Comparison of ENCODE assay signal across 26 mouse cellular contexts in the genomic region with DNA sequence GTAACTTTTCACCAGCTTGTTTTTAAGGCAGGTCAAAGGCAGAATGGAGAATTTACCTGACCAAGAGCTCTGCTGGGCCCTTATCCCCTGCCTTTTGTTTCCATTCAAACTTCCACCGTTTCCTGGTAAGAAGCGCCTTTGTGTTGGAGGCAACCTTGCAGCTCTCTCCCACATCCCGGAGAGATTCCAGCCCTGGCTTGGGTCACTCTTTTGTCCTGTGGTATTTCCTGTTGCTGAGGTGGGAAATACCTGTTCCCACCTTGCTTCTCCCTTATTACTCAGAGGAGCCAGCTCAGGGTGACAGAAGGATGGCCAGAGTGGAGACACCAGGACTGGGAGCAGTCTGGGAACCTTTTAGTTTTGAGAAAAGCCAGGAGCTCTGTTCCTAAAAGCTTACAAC. TPM values are rescaled to one million over a fixed set of nuclear protein-coding genes. Genes with fewer than 3 reads are reported as not detected.
A peak's percentile ranks its signal among the peaks of the same experiment; 100 is the strongest.
DNase-seq lines count a peak whose midpoint lies in the region; ATAC-seq and TF ChIP-seq lines count a peak whose summit lies in the region.
"Had no signal": no experiment of that assay in that cellular context is flagged by ENCODE, and none has a peak within 500 bp of the region (broad histone marks: within the 10 kb centered on the region; RNA-seq: fewer than 3 reads in every experiment).

No protein-coding gene starts in this region.

- H3K9ac ChIP-seq in heart, embryonic 13.5 days = no peak overlapping the region
- H3K9ac ChIP-seq in heart, adult 2 months (ENCODE audit: low read depth, low read length) = no peak overlapping the region
- no peak overlapping the region for H3K9ac ChIP-seq in ES-Bruce4 (ENCODE audit: low read depth, poor library complexity, severe bottlenecking)
- H3K9ac ChIP-seq: forebrain, embryonic 12.5 days; hindbrain, embryonic 13.5 days; limb, embryonic 15.5 days; liver, embryonic 14.5 days; midbrain, embryonic 13.5 days; neural tube, embryonic 13.5 days had no signal

- peak overlapping the region; percentile 32; the same call in 1 of the 2 replicates for H3K27ac ChIP-seq in heart, embryonic 13.5 days (replicated peaks)
- H3K27ac ChIP-seq in heart, adult 2 months = no peak overlapping the region
- H3K27ac ChIP-seq in ES-Bruce4 (ENCODE audit: insufficient read depth, low read length) = peak overlapping the region; percentile 98
- peak overlapping the region; percentile 93 for H3K27ac ChIP-seq in brown adipose tissue, adult 24 weeks (replicated peaks; ENCODE audit: low read depth, low read length)
- H3K27ac ChIP-seq: forebrain, embryonic 12.5 days; hindbrain, embryonic 13.5 days; left cerebral cortex, adult 2 months; limb, embryonic 15.5 days; liver, embryonic 14.5 days; macrophage; midbrain, embryonic 13.5 days; neural tube, embryonic 13.5 days had no signal

- peaks cover 16% of the 10 kb centered on the region for H3K4me1 ChIP-seq in heart, embryonic 13.5 days
- H3K4me1 ChIP-seq in heart, adult 2 months (ENCODE audit: control insufficient read depth, insufficient read depth, low read length) = no peaks in the 10 kb centered on the region; the same call in 1 of the 2 replicates
- H3K4me1 ChIP-seq in ES-Bruce4 (ENCODE audit: control insufficient read depth, insufficient read depth, low read length) = peaks cover 2% of the 10 kb centered on the region
- H3K4me1 ChIP-seq in brown adipose tissue, adult 24 weeks (ENCODE audit: control insufficient read depth, insufficient read depth, insufficient read length, low read length) = no peaks in the 10 kb centered on the region; the same call in 1 of the 2 replicates
- H3K4me1 ChIP-seq: forebrain, embryonic 12.5 days; hindbrain, embryonic 13.5 days; limb, embryonic 15.5 days; midbrain, embryonic 13.5 days; neural tube, embryonic 13.5 days had no signal

- no peak overlapping the region for H3K4me2 ChIP-seq in heart, embryonic 13.5 days
- H3K4me2 ChIP-seq: forebrain, embryonic 12.5 days; hindbrain, embryonic 13.5 days; limb, embryonic 15.5 days; midbrain, embryonic 13.5 days; neural tube, embryonic 13.5 days had no signal

- peaks cover 3% of the 10 kb centered on the region; the same call in 1 of the 2 replicates for H3K36me3 ChIP-seq in heart, embryonic 13.5 days
- no peaks in the 10 kb centered on the region for H3K36me3 ChIP-seq in heart, adult 2 months (ENCODE audit: control insufficient read depth, insufficient read depth, low read length)
- H3K36me3 ChIP-seq in ES-Bruce4 (ENCODE audit: control insufficient read depth, insufficient read depth, low read length, poor library complexity, severe bottlenecking) = peaks cover 4% of the 10 kb centered on the region; the same call in 1 of the 2 replicates
- H3K36me3 ChIP-seq: forebrain, embryonic 12.5 days; G1E; midbrain, embryonic 13.5 days; neural tube, embryonic 13.5 days had no signal

- no peaks in the 10 kb centered on the region for H3K79me2 ChIP-seq in heart, adult 2 months (replicated peaks; ENCODE audit: control insufficient read depth, insufficient read depth, low read length)

- WGBS in heart, embryonic 13.5 days = 47% methylated on average over 3 of the region's 3 CpGs
- WGBS in heart, adult 2 months = 47% methylated on average over 3 of the region's 3 CpGs

- no peaks in the 10 kb centered on the region for H3K9me3 ChIP-seq in heart, embryonic 13.5 days
- peaks cover 20% of the 10 kb centered on the region for H3K9me3 ChIP-seq in ES-Bruce4 (replicated peaks; ENCODE audit: control insufficient read depth, insufficient read depth, low read length, poor library complexity, severe bottlenecking)
- H3K9me3 ChIP-seq: forebrain, embryonic 12.5 days; G1E; hindbrain, embryonic 13.5 days; limb, embryonic 15.5 days; midbrain, embryonic 13.5 days; neural tube, embryonic 13.5 days had no signal

- no peak for DNase-seq in frontal cortex, postnatal 36 days (ENCODE audit: low spot score in 2 of 2)
- no peak for DNase-seq in heart, adult 2 months
- DNase-seq: adrenal gland, postnatal 25 days; cerebellum, adult 18-20 months; cerebellum, postnatal 10 days; gastrocnemius, postnatal 36 days; kidney, postnatal 14 days; lung, adult 2 months; lung, postnatal 10 days; thymus, postnatal 4 days had no signal

- intact Hi-C loops in heart, adult 2 months (cut with DNase I) = no loop called here

- ATAC-seq in frontal cortex, adult (ENCODE audit: low TSS enrichment) = peak; percentile 10; the same call in 1 of the 2 replicates
- ATAC-seq in heart, embryonic 13.5 days (ENCODE audit: extremely low read depth, insufficient number of reproducible peaks, low FRiP score, low TSS enrichment) = no peak
- ATAC-seq in CD4-positive, CD25-positive, alpha-beta regulatory T cell, adult 4 months = no peak
- ATAC-seq: intestine, postnatal 0 days; midbrain, embryonic 13.5 days had no signal

- TF ChIP-seq EP300 in heart, adult 2 months (IDR thresholded peaks at IDR 0.05; ENCODE audit: insufficient read depth, low read depth, low read length) = no peak
- TF ChIP-seq EP300 in ES-Bruce4 (IDR thresholded peaks at IDR 0.05; ENCODE audit: insufficient read depth, low read depth, low read length) = peak; percentile 97

- H3K27me3 ChIP-seq in heart, embryonic 13.5 days (replicated peaks) = no peaks in the 10 kb centered on the region
- H3K27me3 ChIP-seq in heart, adult 2 months (ENCODE audit: control insufficient read depth, insufficient read depth, low read length) = no peaks in the 10 kb centered on the region
- H3K27me3 ChIP-seq in ES-Bruce4 (ENCODE audit: control insufficient read depth, insufficient read depth, low read length, poor library complexity, severe bottlenecking) = no peaks in the 10 kb centered on the region
- H3K27me3 ChIP-seq: forebrain, embryonic 12.5 days; hindbrain, embryonic 13.5 days; limb, embryonic 15.5 days; midbrain, embryonic 13.5 days; neural tube, embryonic 13.5 days had no signal

- TF ChIP-seq CTCF in heart, adult 2 months (IDR thresholded peaks at IDR 0.05) = no peak
- no peak for TF ChIP-seq CTCF in ES-Bruce4 (IDR thresholded peaks at IDR 0.05; ENCODE audit: low read depth, low read length)

- no peak overlapping the region for H3K4me3 ChIP-seq in heart, embryonic 13.5 days
- H3K4me3 ChIP-seq in heart, adult 2 months = no peak overlapping the region
- H3K4me3 ChIP-seq in ES-Bruce4 (ENCODE audit: low read depth, low read length) = no peak overlapping the region
- no peak overlapping the region for H3K4me3 ChIP-seq in brown adipose tissue, adult 24 weeks (ENCODE audit: insufficient read depth, low read depth, low read length)
- H3K4me3 ChIP-seq: erythroblast, embryonic 14.5 days; forebrain, embryonic 12.5 days; hindbrain, embryonic 13.5 days; left cerebral cortex, adult 2 months; limb, embryonic 15.5 days; midbrain, embryonic 13.5 days; neural tube, embryonic 13.5 days had no signal

- no peak for TF ChIP-seq POLR2A in heart, adult 2 months (IDR thresholded peaks at IDR 0.05; ENCODE audit: insufficient read depth, low read depth, low read length)
- TF ChIP-seq POLR2A in ES-Bruce4 (IDR thresholded peaks at IDR 0.05; ENCODE audit: insufficient read depth, low read length) = no peak

RNA-seq across cellular contexts. Expression of a gene that starts 12.6 kb away (rescaled TPM):
- polyA plus RNA-seq in heart, embryonic 13.5 days (2015; fragmentation: Nextera tagmentation; extraction: Ambion mirVana) = 12.7 and 14.8 TPM in 2 replicates
- total RNA-seq in heart, adult 2 months (2021) = 1 to 10 TPM; 1.6 to 1.9 TPM
- 2.5 and 5.3 TPM in 2 replicates for polyA plus RNA-seq in heart, adult 2 months (2012; rRNA removed)
- polyA plus RNA-seq in ES-Bruce4 (2011; ENCODE audit: insufficient read depth, insufficient read length, low read depth, missing spikeins) = 21.7 and 25.4 TPM in 2 replicates
- polyA plus RNA-seq in brown adipose tissue, adult 24 weeks (2012; ENCODE audit: insufficient read depth, insufficient read length, missing spikeins) = 32.5 and 36.7 TPM in 2 replicates
- under 1 TPM in 1 of 2 experiments, not detected in 1; 0.24 TPM for polyA plus RNA-seq in CD4-positive, CD25-positive, alpha-beta regulatory T cell, adult 4 months (2017; shearing (Covaris generic))
- polyA plus RNA-seq: erythroblast, embryonic 14.5 days; G1E had no signal
